Mouse (Mus musculus) heart, embryonic 12.5 days (tissue): ENCODE measurements around the gene Polg. TPM values are rescaled to one million over a fixed set of nuclear protein-coding genes. Genes with fewer than 3 reads are reported as not detected.
A peak's percentile ranks its signal among the peaks of the same experiment; 100 is the strongest.

Source experiments
- ATAC-seq: fragments of 200-750 bp; cut with Nextera tagmentation; 2 replicates; pipeline ENCODE4 v1.8.0; 2017; ENCODE audit warnings: moderate TSS enrichment, moderate library complexity; ENCODE audit not compliant: insufficient number of reproducible peaks, low FRiP score
- H3K27ac ChIP-seq: fragments of 300-500 bp; sonication (generic); 2 replicates; pipeline ENCODE4 v1.5.1; 2016; ENCODE audit warnings: mild to moderate bottlenecking, moderate library complexity; ENCODE audit not compliant: poor library complexity, severe bottlenecking
- H3K27me3 ChIP-seq: fragments of 300-500 bp; sonication (generic); replicated peaks from 2 replicates; pipeline ENCODE4 v1.6.1; 2016; ENCODE audit warnings: mild to moderate bottlenecking, moderate library complexity
- H3K36me3 ChIP-seq: fragments of 300-500 bp; sonication (generic); 2 replicates; pipeline ENCODE4 v1.6.1; 2016; ENCODE audit warnings: mild to moderate bottlenecking, moderate library complexity
- H3K4me1 ChIP-seq: fragments of 300-500 bp; sonication (generic); replicated peaks from 2 replicates; pipeline ENCODE4 v1.6.1; 2016; ENCODE audit warnings: mild to moderate bottlenecking
- H3K4me2 ChIP-seq: fragments of 300-500 bp; sonication (generic); 2 replicates; pipeline ENCODE4 v1.6.1; 2016; ENCODE audit warnings: mild to moderate bottlenecking, moderate library complexity
- H3K4me3 ChIP-seq: fragments of 300-500 bp; sonication (generic); 2 replicates; pipeline ENCODE4 v1.5.1; 2016; ENCODE audit warnings: mild to moderate bottlenecking
- H3K9ac ChIP-seq: fragments of 300-500 bp; sonication (generic); 2 replicates; pipeline ENCODE4 v1.6.1; 2016; ENCODE audit warnings: mild to moderate bottlenecking, moderate library complexity
- H3K9me3 ChIP-seq: fragments of 300-500 bp; sonication (generic); replicated peaks from 2 replicates; pipeline ENCODE4 v1.6.1; 2016; ENCODE audit warnings: mild to moderate bottlenecking, moderate library complexity
- WGBS: fragments of 180-500 bp; shearing (Covaris S2); methylation state at CpG from one replicate; pipeline ENCODE4 v1.1.7; 2016; 5-methylcytosine and 5-hydroxymethylcytosine counted together
- polyA plus RNA-seq: library from polyadenylated mRNA; unstranded; fragments of >200 nt; fragmentation: Nextera tagmentation; extraction: Ambion mirVana; gene quantifications from 2 replicates; pipeline ENCODE4 v1.2.1, GENCODE M21; 2016

Gene Polg
- polyA plus RNA-seq, 1 experiment from 2014 or later, result 37.9 TPM

GRCm38 (mm10) chr7:79464776-79465420 lies 1.3 kb downstream of the Polg start:
- WGBS, result 4% methylated on average over 41 of the region's 47 CpGs
- Histone ChIP-seq H3K9ac (peak overlapping the region; percentile 90), H3K9me3 (no peaks in the 10 kb centered on the region), H3K4me3 (peak overlapping the region; percentile 91), H3K36me3 (peaks cover 30% of the 10 kb centered on the region), H3K27me3 (no peaks in the 10 kb centered on the region), H3K27ac (no peak overlapping the region), H3K4me1 (peaks cover 33% of the 10 kb centered on the region), H3K4me2 (peak overlapping the region; percentile 95)
- ATAC-seq, result no peak

- Histone ChIP-seq H3K27me3 (no peaks in the 10 kb centered on the region), H3K4me2 (no peak overlapping the region), H3K4me1 (peaks cover 29% of the 10 kb centered on the region), H3K36me3 (peaks cover 44% of the 10 kb centered on the region), H3K9me3 (no peaks in the 10 kb centered on the region), H3K4me3 (no peak overlapping the region), H3K9ac (no peak overlapping the region), H3K27ac (no peak overlapping the region)
- ATAC-seq, result no peak
- WGBS, result 56% methylated on average over 11 of the region's 11 CpGs
Measured at GRCm38 (mm10) chr7:79463376-79464077, 2.6 kb downstream of the Polg start.

DNA sequence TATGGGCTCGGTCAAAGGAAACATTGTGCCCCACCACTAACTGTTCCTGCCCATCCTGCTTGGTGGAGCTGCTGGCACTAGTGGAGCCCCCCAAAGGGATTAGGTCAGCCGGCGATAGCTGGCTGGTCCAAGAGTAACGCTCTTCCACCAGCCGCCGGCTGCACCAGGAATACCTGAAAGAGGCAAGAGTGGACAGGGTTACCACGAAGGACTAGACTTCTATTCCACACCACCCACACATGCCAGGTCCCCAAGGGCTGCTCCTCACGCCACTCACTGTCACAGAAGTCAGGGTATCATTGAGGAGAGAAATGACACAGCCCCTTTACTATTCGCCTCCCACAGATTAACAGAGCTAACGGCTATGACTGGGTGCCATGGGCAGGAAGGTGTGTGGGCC lies 4.4 kb downstream of the Polg start:
- Histone ChIP-seq H3K4me3 (no peak overlapping the region), H3K36me3 (peaks cover 62% of the 10 kb centered on the region), H3K27me3 (no peaks in the 10 kb centered on the region), H3K27ac (no peak overlapping the region), H3K4me1 (peaks cover 19% of the 10 kb centered on the region), H3K9ac (no peak overlapping the region), H3K4me2 (no peak overlapping the region), H3K9me3 (no peaks in the 10 kb centered on the region)
- WGBS, result 86% methylated on average over 10 of the region's 10 CpGs
- no peak for ATAC-seq

DNA sequence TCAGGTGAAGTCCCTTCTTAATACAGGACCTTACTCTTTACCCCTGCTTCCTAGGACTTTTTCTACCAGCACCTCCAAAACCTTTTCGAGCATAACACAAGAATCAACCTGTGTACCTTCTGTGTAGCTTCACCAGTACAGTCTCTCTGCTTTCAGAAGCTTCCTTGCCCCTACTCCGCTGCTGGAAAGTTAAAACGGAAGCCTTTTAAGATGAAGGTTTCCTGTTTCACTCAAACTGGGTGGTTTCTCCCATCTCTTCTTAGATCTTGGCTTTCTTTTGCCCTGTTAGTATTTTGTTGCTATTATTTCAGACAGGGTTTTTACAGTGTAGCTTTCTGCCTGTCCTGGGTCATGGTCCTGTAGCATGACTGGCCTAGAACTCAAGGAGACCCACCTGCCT lies 18.7 kb downstream of the Polg start:
- 85% methylated on average over 3 of the region's 3 CpGs for WGBS
- peaks cover 87% of the 10 kb centered on the region for H3K36me3 ChIP-seq

GRCm38 (mm10) chr7:79447048-79447447 lies 19.1 kb downstream of the Polg start:
- Histone ChIP-seq H3K4me1 (no peaks in the 10 kb centered on the region), H3K4me2 (no peak overlapping the region), H3K27me3 (no peaks in the 10 kb centered on the region), H3K9me3 (no peaks in the 10 kb centered on the region), H3K4me3 (no peak overlapping the region), H3K9ac (no peak overlapping the region), H3K27ac (no peak overlapping the region), H3K36me3 (peaks cover 84% of the 10 kb centered on the region)
- no peak for ATAC-seq
- WGBS, result 76% methylated on average over 2 of the region's 2 CpGs

More for the DNA sequence above, 18.7 kb downstream of the Polg start:
- Histone ChIP-seq H3K27me3 (no peaks in the 10 kb centered on the region), H3K4me2 (no peak overlapping the region), H3K27ac (no peak overlapping the region), H3K4me3 (no peak overlapping the region), H3K9me3 (no peaks in the 10 kb centered on the region), H3K9ac (no peak overlapping the region), H3K4me1 (no peaks in the 10 kb centered on the region)
- no peak for ATAC-seq

DNA sequence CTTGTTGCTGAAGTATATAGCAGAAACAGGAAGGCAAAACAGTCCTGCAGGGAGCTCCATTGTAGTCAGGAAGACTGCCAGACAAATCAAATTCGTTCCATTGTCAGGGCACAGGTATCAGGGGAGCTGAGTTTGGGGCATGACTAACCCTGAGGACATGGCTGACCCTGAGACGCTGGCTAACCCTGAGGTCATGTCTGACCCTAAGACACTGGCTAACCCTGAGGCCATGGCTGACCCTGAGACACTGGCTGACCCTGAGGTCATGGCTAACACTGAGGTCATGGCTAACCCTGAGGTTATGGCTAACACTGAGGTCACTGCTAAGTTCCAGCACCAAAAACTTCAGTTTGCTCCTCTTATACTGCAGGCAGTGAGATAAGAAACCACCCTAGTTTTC lies 26.1 kb downstream of the Polg start:
- H3K27me3 ChIP-seq, result no peaks in the 10 kb centered on the region
- no peak overlapping the region for H3K4me2 ChIP-seq
- H3K9ac ChIP-seq, result no peak overlapping the region
- no peaks in the 10 kb centered on the region for H3K4me1 ChIP-seq
- WGBS, result 74% methylated on average over 2 of the region's 2 CpGs
- H3K27ac ChIP-seq, result no peak overlapping the region
- peaks cover 41% of the 10 kb centered on the region for H3K36me3 ChIP-seq
- no peak for ATAC-seq
- H3K4me3 ChIP-seq, result no peak overlapping the region
- no peaks in the 10 kb centered on the region for H3K9me3 ChIP-seq

- Histone ChIP-seq H3K9ac (no peak overlapping the region), H3K4me3 (no peak overlapping the region), H3K4me2 (no peak overlapping the region), H3K9me3 (no peaks in the 10 kb centered on the region), H3K36me3 (peaks cover 13% of the 10 kb centered on the region; the same call in 1 of the 2 replicates), H3K27ac (no peak overlapping the region), H3K27me3 (no peaks in the 10 kb centered on the region), H3K4me1 (0 out of 2 replicates have a peak, but pooled peaks cover 10% of the 10 kb centered on the region)
- no peak for ATAC-seq
- 55% methylated on average over 5 of the region's 5 CpGs for WGBS
Measured at GRCm38 (mm10) chr7:79428243-79428642, 37.9 kb downstream of the Polg start.

- no peak for ATAC-seq
- 0 out of 2 replicates have a peak, but pooled peaks cover 10% of the 10 kb centered on the region for H3K4me1 ChIP-seq
- H3K9me3 ChIP-seq, result no peaks in the 10 kb centered on the region
- H3K36me3 ChIP-seq, result peaks cover 10% of the 10 kb centered on the region
- H3K27ac ChIP-seq, result no peak overlapping the region
- no peak overlapping the region for H3K4me2 ChIP-seq
- 83% methylated on average over 10 of the region's 10 CpGs for WGBS
- H3K4me3 ChIP-seq, result no peak overlapping the region
- no peaks in the 10 kb centered on the region for H3K27me3 ChIP-seq
- H3K9ac ChIP-seq, result no peak overlapping the region
Measured at GRCm38 (mm10) chr7:79425804-79426203, 40.4 kb downstream of the Polg start.

- WGBS, result 88% methylated on average over 10 of the region's 10 CpGs
- Histone ChIP-seq H3K36me3 (peaks cover 16% of the 10 kb centered on the region), H3K27me3 (no peaks in the 10 kb centered on the region), H3K27ac (no peak overlapping the region), H3K9ac (no peak overlapping the region), H3K9me3 (no peaks in the 10 kb centered on the region), H3K4me1 (0 out of 2 replicates have a peak, but pooled peaks cover 5% of the 10 kb centered on the region), H3K4me3 (no peak overlapping the region), H3K4me2 (no peak overlapping the region)
- ATAC-seq, result no peak
Measured at GRCm38 (mm10) chr7:79422876-79423275, 43.3 kb downstream of the Polg start.

- 86% methylated on average over 7 of the region's 7 CpGs for WGBS
- Histone ChIP-seq H3K9me3 (no peaks in the 10 kb centered on the region), H3K4me2 (no peak overlapping the region), H3K4me1 (no peaks in the 10 kb centered on the region), H3K27me3 (no peaks in the 10 kb centered on the region), H3K36me3 (peaks cover 14% of the 10 kb centered on the region), H3K9ac (no peak overlapping the region), H3K27ac (no peak overlapping the region), H3K4me3 (no peak overlapping the region)
- no peak for ATAC-seq
Measured at GRCm38 (mm10) chr7:79419950-79420349, 46.2 kb downstream of the Polg start.

DNA sequence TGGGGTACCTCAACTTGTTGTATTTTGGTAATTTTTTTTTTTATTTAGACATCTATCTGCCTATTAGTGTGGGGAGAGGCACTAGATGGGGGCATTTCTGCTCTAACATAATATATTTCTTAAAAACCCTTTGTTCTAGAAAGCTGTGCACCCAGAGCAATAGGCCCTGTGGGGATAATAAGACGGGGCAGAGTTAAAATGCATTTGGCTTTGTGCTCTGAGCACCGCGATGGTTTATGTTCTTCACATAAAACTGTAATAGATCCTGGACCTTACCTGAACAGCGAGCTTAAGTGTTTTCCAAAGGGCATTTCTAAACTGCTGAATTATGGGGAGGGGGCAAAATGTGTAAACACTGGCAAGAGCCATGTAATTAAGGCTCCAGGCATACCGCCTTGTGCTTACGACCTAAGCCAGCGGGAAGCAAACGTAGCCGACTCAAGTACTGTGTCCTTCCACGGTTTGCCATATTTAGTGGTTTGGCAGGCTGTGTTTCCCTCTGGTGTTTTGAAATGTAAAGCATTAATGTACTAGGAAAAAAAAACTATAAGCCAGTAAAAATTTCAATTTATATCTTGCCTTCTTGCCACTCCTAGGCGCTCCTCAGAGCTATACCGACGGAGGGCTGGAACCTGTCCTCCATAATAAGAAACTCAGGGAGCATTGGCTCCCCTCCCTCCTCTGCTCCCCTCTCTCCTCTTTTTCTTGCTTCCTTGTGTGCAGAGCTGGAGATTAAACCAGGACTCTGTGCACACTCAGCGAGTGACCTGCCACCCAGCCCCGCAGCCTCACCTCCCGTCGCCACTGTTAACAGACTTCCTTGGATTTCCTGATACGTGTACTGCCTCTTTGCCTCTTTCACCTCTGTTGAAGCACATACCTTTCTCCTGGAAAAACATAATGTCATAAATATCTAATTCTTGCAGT lies 51.5 kb downstream of the Polg start:
- Histone ChIP-seq H3K4me1 (no peaks in the 10 kb centered on the region), H3K36me3 (peaks cover 2% of the 10 kb centered on the region), H3K4me2 (no peak overlapping the region), H3K27ac (no peak overlapping the region), H3K4me3 (no peak overlapping the region), H3K9me3 (no peaks in the 10 kb centered on the region), H3K9ac (no peak overlapping the region), H3K27me3 (no peaks in the 10 kb centered on the region)
- WGBS, result 86% methylated on average over 18 of the region's 18 CpGs
- ATAC-seq, result no peak
